Mouse (Mus musculus) kidney, postnatal 0 days (tissue): ENCODE results near the gene 1190005I06Rik. TPM values are rescaled to one million over a fixed set of nuclear protein-coding genes. Genes with fewer than 3 reads are reported as not detected.
"Not testable (repeated sequence)": the region's sequence is repeated elsewhere in the genome, so short reads cannot be mapped to it uniquely, and the experiment has no call there.

Experiments used
- ATAC-seq: fragments of 200-750 bp; cut with Nextera tagmentation; replicated peaks from 2 replicates; pipeline ENCODE4 v1.8.0; 2017; ENCODE audit warnings: low read depth, moderate number of reproducible peaks, moderate TSS enrichment, moderate library complexity; ENCODE audit not compliant: low FRiP score
- DNase-seq: peaks from one replicate; pipeline ENCODE4 v3.0.0-alpha.2; 2016; ENCODE audit warnings: low spot score
- H3K27ac ChIP-seq: fragments of 300-500 bp; sonication (generic); 2 replicates; pipeline ENCODE4 v1.5.1; 2014; ENCODE audit warnings: mild to moderate bottlenecking
- H3K27me3 ChIP-seq: fragments of 300-500 bp; sonication (generic); 2 replicates; pipeline ENCODE4 v1.6.1; 2014; ENCODE audit warnings: low read length, mixed read lengths; ENCODE audit not compliant: insufficient read depth
- H3K36me3 ChIP-seq: fragments of 300-500 bp; sonication (generic); 2 replicates; pipeline ENCODE4 v1.6.1; 2014; ENCODE audit warnings: low read length, mixed read lengths; ENCODE audit not compliant: insufficient read depth
- H3K4me1 ChIP-seq: fragments of 300-500 bp; sonication (generic); replicated peaks from 2 replicates; pipeline ENCODE4 v1.6.1; 2014; ENCODE audit warnings: antibody characterized with exemption, low read length, mixed read lengths; ENCODE audit not compliant: insufficient read depth
- H3K4me2 ChIP-seq: fragments of 300-500 bp; sonication (generic); 2 replicates; pipeline ENCODE4 v1.6.1; 2014; ENCODE audit warnings: mild to moderate bottlenecking, low read length, moderate library complexity, mixed read lengths
- H3K4me3 ChIP-seq: fragments of 300-500 bp; sonication (generic); replicated peaks from 2 replicates; pipeline ENCODE4 v1.5.1; 2014; ENCODE audit warnings: low read depth, low read length
- H3K9ac ChIP-seq: fragments of 300-500 bp; sonication (generic); 2 replicates; pipeline ENCODE4 v1.6.1; 2014; ENCODE audit warnings: low read depth, low read length
- H3K9me3 ChIP-seq: fragments of 300-500 bp; sonication (generic); replicated peaks from 2 replicates; pipeline ENCODE4 v1.6.1; 2016; ENCODE audit warnings: low read length, inconsistent platforms, mixed read lengths
- CTCF ChIP-seq: IDR thresholded peaks from 2 replicates; pipeline ENCODE4 v1.5.1; 2016; ENCODE audit warnings: antibody characterized with exemption, low read depth, mild to moderate bottlenecking, moderate library complexity
- WGBS: fragments of 180-500 bp; shearing (Covaris S2); extraction: QIAGEN DNeasy Blood & Tissue Kit; methylation state at CpG from one replicate; pipeline ENCODE4 v1.1.7; 2014; 5-methylcytosine and 5-hydroxymethylcytosine counted together
- polyA plus RNA-seq: library from polyadenylated mRNA; unstranded; fragments of >200 nt; fragmentation: Nextera tagmentation; extraction: Ambion mirVana; gene quantifications from 2 replicates; pipeline ENCODE4 v1.2.1, GENCODE M21; 2015

Gene 1190005I06Rik
- polyA plus RNA-seq, 1 experiment from 2014 or later = 2.6 TPM

DNA sequence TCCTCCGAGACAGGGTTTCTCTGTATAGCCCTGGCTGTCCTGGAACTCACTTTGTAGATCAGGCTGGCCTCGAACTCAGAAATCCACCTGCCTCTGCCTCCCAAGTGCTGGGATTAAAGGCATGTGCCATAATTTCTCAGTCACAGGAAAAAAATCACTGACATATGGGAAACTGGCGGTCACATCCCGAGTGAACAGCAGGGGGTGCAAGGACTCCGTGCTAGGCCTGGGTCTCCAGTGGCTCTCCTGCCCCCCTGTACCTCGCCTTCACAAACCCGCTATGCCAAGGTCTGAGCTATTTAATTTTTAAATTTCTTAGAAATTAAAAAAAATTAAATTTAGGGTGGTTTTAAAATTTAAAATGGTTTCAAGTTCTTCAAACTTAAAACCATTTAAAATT is 33.0 kb upstream of the 1190005I06Rik start:
- not testable (repeated sequence) for H3K9ac ChIP-seq, ATAC-seq, H3K27ac ChIP-seq, H3K9me3 ChIP-seq, H3K4me2 ChIP-seq, H3K36me3 ChIP-seq, H3K4me3 ChIP-seq, H3K4me1 ChIP-seq, H3K27me3 ChIP-seq
- 60% methylated on average over 7 of the region's 7 CpGs for WGBS
- TF ChIP-seq CTCF = peak; percentile 77
- peak; percentile 76 for DNase-seq

DNA sequence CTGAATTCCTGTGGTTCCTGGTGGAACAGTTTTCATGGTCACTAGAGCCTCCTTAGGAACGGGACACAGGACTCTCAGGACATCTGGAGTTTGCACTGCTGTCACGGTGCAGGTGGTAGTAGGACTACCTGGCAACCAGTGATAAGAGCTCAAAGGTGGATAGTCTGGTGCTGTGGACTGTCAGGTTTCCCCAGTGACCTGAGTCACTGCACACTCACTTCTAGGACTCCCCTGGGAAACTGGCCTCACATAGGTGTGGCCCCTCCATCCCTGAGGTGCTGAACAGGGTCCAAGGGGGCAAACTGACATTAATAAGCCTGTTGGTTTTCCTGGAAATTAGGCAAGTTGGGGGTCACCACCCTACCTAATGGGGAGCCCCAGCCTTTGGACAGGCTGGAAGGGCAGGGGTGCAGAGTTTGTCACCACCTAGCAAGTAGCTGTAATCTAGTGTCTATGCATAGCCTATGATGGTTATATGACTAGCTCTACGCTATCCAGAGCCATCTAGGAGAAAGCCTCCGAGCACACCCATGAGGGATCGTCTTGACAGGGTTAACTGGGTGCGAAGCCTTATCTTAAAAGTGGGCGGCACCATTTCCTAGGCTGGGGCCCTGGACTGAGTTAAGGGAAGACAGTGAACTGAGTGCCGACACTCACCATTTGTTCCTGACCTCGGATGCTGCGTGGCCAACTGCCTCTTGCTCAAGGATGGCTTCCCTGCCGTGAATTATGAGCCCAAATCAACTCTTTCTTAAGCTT is 32.4 kb upstream of the 1190005I06Rik start:
- no peak overlapping the region for H3K27ac ChIP-seq
- WGBS = 46% methylated on average over 11 of the region's 11 CpGs
- no peaks in the 10 kb centered on the region for H3K4me1 ChIP-seq
- no peaks in the 10 kb centered on the region for H3K9me3 ChIP-seq
- H3K9ac ChIP-seq = no peak overlapping the region
- H3K27me3 ChIP-seq = no peaks in the 10 kb centered on the region
- TF ChIP-seq CTCF = no peak
- no peak overlapping the region for H3K4me3 ChIP-seq
- H3K4me2 ChIP-seq = no peak overlapping the region
- DNase-seq (no peak), ATAC-seq (no peak)
- no peaks in the 10 kb centered on the region for H3K36me3 ChIP-seq

DNA sequence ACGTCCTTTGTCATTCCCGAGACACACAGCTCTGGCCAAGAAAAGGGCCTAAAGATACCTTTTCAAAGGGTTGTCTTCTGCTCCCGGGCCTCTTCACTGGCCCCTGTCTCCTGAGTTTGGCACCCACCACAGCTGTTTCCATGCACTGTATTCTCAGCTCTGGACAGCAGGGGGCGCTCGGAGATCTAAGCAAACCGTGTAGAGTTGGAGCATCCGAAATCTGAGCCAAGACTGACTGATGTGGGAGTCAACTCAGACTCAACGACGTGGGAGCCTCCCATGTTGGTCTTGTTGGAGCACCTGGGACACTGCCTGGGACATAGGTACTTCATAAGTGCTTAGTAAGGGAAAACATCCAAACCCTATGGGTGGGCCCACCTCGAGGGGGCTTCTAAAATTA is 31.0 kb upstream of the 1190005I06Rik start:
- Histone ChIP-seq H3K9ac (no peak overlapping the region), H3K9me3 (no peaks in the 10 kb centered on the region), H3K4me3 (no peak overlapping the region), H3K36me3 (peaks cover 6% of the 10 kb centered on the region), H3K27me3 (no peaks in the 10 kb centered on the region), H3K4me1 (no peaks in the 10 kb centered on the region), H3K27ac (no peak overlapping the region), H3K4me2 (no peak overlapping the region)
- peak; percentile 93 for TF ChIP-seq CTCF
- ATAC-seq (peak; percentile 58; the same call in 1 of the 2 replicates), DNase-seq (peak; percentile 91)
- WGBS = 12% methylated on average over 10 of the region's 10 CpGs

DNA sequence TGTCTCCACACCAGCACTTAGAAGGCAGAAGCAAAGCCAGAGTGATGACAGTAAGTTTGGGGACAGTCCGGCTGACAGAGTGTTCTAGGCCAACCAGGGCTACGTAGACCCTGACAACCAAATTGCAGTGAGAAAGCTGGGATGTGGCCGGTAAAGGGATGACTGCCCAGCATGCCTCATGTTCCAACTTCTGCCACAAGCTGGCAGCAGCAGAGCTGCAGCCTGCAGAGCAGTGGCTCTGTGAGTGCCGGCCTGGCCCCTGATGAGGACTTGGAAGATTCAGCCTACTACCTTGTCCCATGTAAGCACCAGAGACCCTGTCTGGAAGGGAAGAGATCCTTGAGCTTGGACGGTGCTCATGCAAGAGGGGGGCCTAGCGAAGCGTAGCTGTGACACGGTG is 28.3 kb upstream of the 1190005I06Rik start:
- peak; percentile 36; the same call in 1 of the 2 replicates for TF ChIP-seq CTCF
- H3K4me2 ChIP-seq = no peak overlapping the region
- DNase-seq (no peak), ATAC-seq (no peak)
- WGBS = 66% methylated on average over 8 of the region's 8 CpGs
- H3K27ac ChIP-seq = no peak overlapping the region
- no peak overlapping the region for H3K9ac ChIP-seq
- H3K27me3 ChIP-seq = no peaks in the 10 kb centered on the region
- H3K4me3 ChIP-seq = no peak overlapping the region
- no peaks in the 10 kb centered on the region for H3K4me1 ChIP-seq
- no peaks in the 10 kb centered on the region for H3K9me3 ChIP-seq
- peaks cover 29% of the 10 kb centered on the region for H3K36me3 ChIP-seq

DNA sequence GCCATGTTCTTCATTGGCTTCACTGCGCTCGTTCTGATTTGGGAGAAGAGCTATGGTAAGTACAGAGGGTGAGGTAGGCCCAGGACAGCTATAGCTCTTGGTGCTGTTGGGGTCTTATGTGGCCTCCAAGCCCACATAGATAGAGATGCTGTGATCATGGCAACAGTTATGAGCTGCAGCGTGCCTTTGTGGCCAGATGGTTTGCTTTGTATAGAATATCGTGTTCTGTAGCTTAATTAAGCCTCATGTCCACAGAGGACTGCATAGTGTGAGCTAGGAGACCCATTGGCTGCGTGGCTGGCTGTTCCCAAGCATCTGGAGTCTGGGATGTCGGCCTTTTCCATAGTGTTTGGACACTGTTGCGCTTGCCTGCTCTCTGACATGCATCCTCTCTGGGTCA is 25.9 kb upstream of the 1190005I06Rik start:
- no peaks in the 10 kb centered on the region for H3K27me3 ChIP-seq
- no peak for TF ChIP-seq CTCF
- H3K9ac ChIP-seq = no peak overlapping the region
- H3K27ac ChIP-seq = no peak overlapping the region
- H3K9me3 ChIP-seq = no peaks in the 10 kb centered on the region
- H3K4me2 ChIP-seq = no peak overlapping the region
- H3K4me3 ChIP-seq = no peak overlapping the region
- no peak for DNase-seq
- WGBS = 97% methylated on average over 7 of the region's 7 CpGs
- H3K36me3 ChIP-seq = peaks cover 38% of the 10 kb centered on the region
- ATAC-seq = no peak
- no peaks in the 10 kb centered on the region for H3K4me1 ChIP-seq

DNA sequence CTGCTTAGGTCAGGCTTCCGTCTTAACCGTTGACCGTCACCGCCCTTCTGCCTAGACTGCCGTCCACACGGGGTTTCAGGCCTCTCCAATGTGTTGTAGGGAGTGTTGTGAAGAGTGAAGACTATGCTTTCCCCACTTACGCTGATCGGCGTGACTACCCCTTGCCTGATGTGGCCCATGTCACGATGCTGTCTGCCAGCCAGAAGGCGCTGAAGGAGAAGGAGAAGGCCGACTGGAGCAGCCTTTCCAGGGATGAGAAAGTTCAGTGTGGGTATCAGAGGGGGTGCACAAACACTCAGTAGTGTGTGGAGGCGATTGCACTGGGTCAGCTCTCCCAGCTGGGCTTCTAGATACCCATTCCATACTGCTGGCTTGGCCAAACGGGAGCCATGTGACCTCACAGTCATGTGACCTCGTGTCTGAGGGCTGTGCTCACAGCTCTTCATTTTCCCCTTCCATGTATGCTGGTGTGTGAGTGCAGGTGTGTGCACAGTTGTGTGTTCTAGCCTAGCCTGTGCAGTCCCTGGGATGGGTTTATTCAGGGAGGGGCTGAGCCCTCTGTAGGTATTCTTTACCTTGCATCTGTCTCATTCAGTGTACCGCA is 25.3 kb upstream of the 1190005I06Rik start:
- Histone ChIP-seq H3K4me1 (no peaks in the 10 kb centered on the region), H3K36me3 (peaks cover 38% of the 10 kb centered on the region), H3K27me3 (no peaks in the 10 kb centered on the region), H3K27ac (no peak overlapping the region), H3K9me3 (no peaks in the 10 kb centered on the region), H3K9ac (no peak overlapping the region), H3K4me3 (no peak overlapping the region), H3K4me2 (no peak overlapping the region)
- no peak for ATAC-seq
- whole genome bisulfite sequencing = 90% methylated on average over 16 of the region's 16 CpGs
- no peak for TF ChIP-seq CTCF
- DNase-seq = no peak
